Mouse (Mus musculus) myocyte (in vitro differentiated cells): ENCODE data around the gene Dennd1a.

Source experiments
- CEBPB ChIP-seq: IDR thresholded peaks from 2 replicates; pipeline ENCODE4 v1.6.1; 2011; ENCODE audit warnings: mild to moderate bottlenecking, moderate library complexity; ENCODE audit not compliant: poor library complexity, insufficient read depth, severe bottlenecking
- E2F4 ChIP-seq: IDR thresholded peaks from one replicate; pipeline ENCODE4 v1.6.1; 2011; ENCODE audit warnings: mild to moderate bottlenecking, control low read depth, moderate library complexity; ENCODE audit not compliant: insufficient read depth
- MAX ChIP-seq: IDR thresholded peaks from one replicate; pipeline ENCODE4 v1.6.1; 2011; ENCODE audit warnings: low read depth, mild to moderate bottlenecking, control low read depth
- MYOD1 ChIP-seq, 3 experiments: IDR thresholded peaks; one replicate each; pipeline ENCODE4 v1.6.1; 2011; ENCODE audit warnings: control low read depth in 2 of 3, low read depth in 2 of 3, mild to moderate bottlenecking in 2 of 3, moderate library complexity in 1 of 3; ENCODE audit not compliant: insufficient read length in 2 of 3, control insufficient read depth in 1 of 3
- MYOG ChIP-seq, 3 experiments: IDR thresholded peaks; one replicate each; pipeline ENCODE4 v1.6.1; 2011; ENCODE audit warnings: control low read depth in 2 of 3, low read depth in 2 of 3, mild to moderate bottlenecking in 2 of 3; ENCODE audit not compliant: insufficient read length in 2 of 3, control insufficient read depth in 1 of 3, insufficient read depth in 1 of 3
- POLR2A ChIP-seq: IDR thresholded peaks from one replicate; pipeline ENCODE4 v1.6.1; 2011; ENCODE audit warnings: low read depth, mild to moderate bottlenecking, control low read depth, moderate library complexity; ENCODE audit not compliant: insufficient read length
- POLR2AphosphoS2 ChIP-seq: IDR thresholded peaks from one replicate; pipeline ENCODE4 v1.6.1; 2011; ENCODE audit warnings: low read depth, control low read depth; ENCODE audit not compliant: insufficient read length
- SRF ChIP-seq: IDR thresholded peaks from one replicate; pipeline ENCODE4 v1.6.1; 2011; ENCODE audit warnings: low read depth; ENCODE audit not compliant: control insufficient read depth, insufficient read length
- TCF12 ChIP-seq: IDR thresholded peaks from one replicate; pipeline ENCODE4 v1.6.1; 2011; ENCODE audit warnings: mild to moderate bottlenecking, control low read depth; ENCODE audit not compliant: poor library complexity, insufficient read depth, severe bottlenecking
- TCF3 ChIP-seq: IDR thresholded peaks from one replicate; pipeline ENCODE4 v1.6.1; 2011; ENCODE audit warnings: low read depth, control low read depth; ENCODE audit not compliant: insufficient read length
- USF1 ChIP-seq: IDR thresholded peaks from one replicate; pipeline ENCODE4 v1.6.1; 2011; ENCODE audit warnings: low read depth, mild to moderate bottlenecking, control low read depth, moderate library complexity

DNA sequence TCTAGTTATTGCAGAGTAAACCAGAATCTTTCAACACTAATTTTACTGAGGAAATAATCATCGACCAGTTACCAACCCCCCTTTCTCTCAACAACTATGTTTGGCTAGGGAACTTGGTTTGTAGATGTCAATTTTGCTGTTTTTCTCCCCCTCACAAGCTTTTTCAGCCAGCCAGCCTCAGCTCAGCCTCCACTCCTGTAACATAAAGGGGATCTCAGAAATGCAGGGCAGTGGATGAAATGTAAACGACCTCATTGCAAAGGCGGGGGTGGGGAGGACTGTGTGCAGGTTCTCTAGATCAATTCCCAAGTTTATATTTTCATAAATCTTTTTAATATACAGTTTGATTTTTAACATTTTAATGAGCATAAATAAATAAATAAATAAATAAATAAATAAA is 147.7 kb downstream of the Dennd1a start:
- no peak for TF ChIP-seq USF1
- TF ChIP-seq MYOG (IDR thresholded peaks at IDR 0.05; ENCODE audit: control insufficient read depth in 1 of 3, insufficient read depth in 1 of 3, insufficient read length in 2 of 3, low read depth in 2 of 3) = no peak
- no peak for TF ChIP-seq POLR2A
- TF ChIP-seq MAX = no peak
- no peak for TF ChIP-seq E2F4
- no peak for TF ChIP-seq CEBPB
- no peak for TF ChIP-seq TCF12
- no peak for TF ChIP-seq POLR2AphosphoS2
- no peak for TF ChIP-seq TCF3
- no peak for TF ChIP-seq MYOD1 (IDR thresholded peaks at IDR 0.05; ENCODE audit: control insufficient read depth in 1 of 3, insufficient read length in 2 of 3, low read depth in 2 of 3)
- no peak for TF ChIP-seq SRF
